ENCODE assay signal across 15 mouse cellular contexts in genomic region chr3:24486456-24487112, GRCm38 (mm10).
DNase-seq lines count a peak whose midpoint lies in the region; ATAC-seq lines count a peak whose summit lies in the region.
"Had no signal": no experiment of that assay in that cellular context is flagged by ENCODE, and none has a peak within 500 bp of the region (broad histone marks: within the 10 kb centered on the region; RNA-seq: fewer than 3 reads in every experiment).

No protein-coding gene starts in this region.

- ATAC-seq in frontal cortex, adult (ENCODE audit: low TSS enrichment): peak; percentile 95
- ATAC-seq: hindbrain, postnatal 0 days; intestine, postnatal 0 days; liver, postnatal 0 days had no signal

- no peak for DNase-seq in frontal cortex, postnatal 14 days (ENCODE audit: low spot score in 2 of 2)
- DNase-seq in left cerebral cortex, postnatal 14 days (ENCODE audit: low spot score in 2 of 2): peak; percentile 38 to 85
- DNase-seq in left cerebral cortex, postnatal 36 days (ENCODE audit: low spot score in 2 of 2): no peak
- DNase-seq in right cerebral cortex, postnatal 10 days (ENCODE audit: low spot score in 2 of 2): peak; percentile 50 to 70
- DNase-seq in right cerebral cortex, postnatal 14 days: no peak
- no peak for DNase-seq in cerebellum, adult 18-20 months
- no peak for DNase-seq in Muller cell, postnatal 12 days (ENCODE audit: inconsistent ontology term)
- DNase-seq: adrenal gland, postnatal 25 days; cerebellum, adult 9-10 months; gastrocnemius, adult 2 months; liver, postnatal 0 days; lung, postnatal 36 days had no signal

- intact Hi-C loops in left cerebral cortex, postnatal 14 days (cut with DNase I): no loop called here
- intact Hi-C loops in left cerebral cortex, postnatal 36 days (cut with DNase I): no loop called here

Comparison
In these comparisons a context has a peak if more than half of its experiments do, and no peak if none do; other contexts are left out.
1. DNase-seq: peak in left cerebral cortex, postnatal 14 days (2 of 2) and right cerebral cortex, postnatal 10 days (2 of 2); none in frontal cortex, postnatal 14 days (0 of 2), left cerebral cortex, postnatal 36 days (0 of 2), right cerebral cortex, postnatal 14 days (single experiment), cerebellum, adult 18-20 months (0 of 2) and Muller cell, postnatal 12 days (single experiment).